Mouse (Mus musculus) hindbrain, embryonic 15.5 days (tissue): Measurements from ENCODE around the gene Zxdc. TPM values are rescaled to one million over a fixed set of nuclear protein-coding genes. Genes with fewer than 3 reads are reported as not detected.

ENCODE experiments used
- ATAC-seq: fragments of 200-750 bp; cut with Nextera tagmentation; 2 replicates; pipeline ENCODE4 v1.8.0; 2017; ENCODE audit warnings: low read depth, moderate number of reproducible peaks, moderate TSS enrichment; ENCODE audit not compliant: low FRiP score
- H3K27ac ChIP-seq: fragments of 300-500 bp; sonication (generic); replicated peaks from 2 replicates; pipeline ENCODE4 v1.5.1; 2015; ENCODE audit warnings: mild to moderate bottlenecking, inconsistent platforms
- H3K27me3 ChIP-seq: fragments of 300-500 bp; sonication (generic); 2 replicates; pipeline ENCODE4 v1.6.1; 2015; ENCODE audit warnings: control low read depth, inconsistent platforms
- H3K36me3 ChIP-seq: fragments of 300-500 bp; sonication (generic); 2 replicates; pipeline ENCODE4 v1.6.1; 2015; ENCODE audit warnings: control low read depth, inconsistent platforms
- H3K4me1 ChIP-seq: fragments of 300-500 bp; sonication (generic); replicated peaks from 2 replicates; pipeline ENCODE4 v1.6.1; 2015; ENCODE audit warnings: control low read depth, inconsistent platforms
- H3K4me2 ChIP-seq: fragments of 300-500 bp; sonication (generic); 2 replicates; pipeline ENCODE4 v1.6.1; 2015; ENCODE audit warnings: moderate library complexity, mild to moderate bottlenecking, inconsistent platforms
- H3K4me3 ChIP-seq: fragments of 300-500 bp; sonication (generic); 2 replicates; pipeline ENCODE4 v1.5.1; 2015; ENCODE audit warnings: mild to moderate bottlenecking, inconsistent platforms
- H3K9ac ChIP-seq: fragments of 300-500 bp; sonication (generic); 2 replicates; pipeline ENCODE4 v1.6.1; 2015; ENCODE audit warnings: inconsistent platforms
- H3K9me3 ChIP-seq: fragments of 300-500 bp; sonication (generic); 2 replicates; pipeline ENCODE4 v1.6.1; 2016; ENCODE audit warnings: control low read depth, inconsistent platforms
- WGBS: fragments of 180-500 bp; shearing (Covaris S2); methylation state at CpG from one replicate; pipeline ENCODE4 v1.1.7; 2015; 5-methylcytosine and 5-hydroxymethylcytosine counted together
- polyA plus RNA-seq: library from polyadenylated mRNA; unstranded; fragments of >200 nt; fragmentation: Nextera tagmentation; extraction: Ambion mirVana; gene quantifications from 2 replicates; pipeline ENCODE4 v1.2.1, GENCODE M21; 2015

The Zxdc gene
- 9.8 and 11.2 TPM in 2 replicates for polyA plus RNA-seq

GRCm38 (mm10) chr6:90368976-90369724 lies at the start of gene Zxdc:
Zxdc (plus strand) TSS chr6:90369492.
- H3K9ac ChIP-seq, result peak within 1 kb of the TSS; percentile 87
- peak within 1 kb of the TSS; percentile 96 for H3K4me2 ChIP-seq
- H3K27me3 ChIP-seq, result no peaks in the 10 kb centered on the region
- H3K4me3 ChIP-seq, result peak within 1 kb of the TSS; percentile 83
- peak within 1 kb of the TSS; percentile 87 for H3K27ac ChIP-seq
- WGBS, result 5% methylated on average over 41 of the region's 41 CpGs
- peak; percentile 98 for ATAC-seq
- H3K4me1 ChIP-seq, result peaks cover 25% of the 10 kb centered on the region
- no peaks in the 10 kb centered on the region for H3K9me3 ChIP-seq
- H3K36me3 ChIP-seq, result peaks cover 7% of the 10 kb centered on the region

GRCm38 (mm10) chr6:90320429-90320828 lies 48.9 kb upstream of the Zxdc start:
- H3K36me3 ChIP-seq, result no peaks in the 10 kb centered on the region
- no peak for ATAC-seq

GRCm38 (mm10) chr6:90321811-90322210 lies 47.5 kb upstream of the Zxdc start:
- H3K4me1 ChIP-seq, result peaks cover 5% of the 10 kb centered on the region; the same call in 1 of the 2 replicates
- WGBS, result 56% methylated on average over 4 of the region's 4 CpGs
- H3K9me3 ChIP-seq, result no peaks in the 10 kb centered on the region
- no peak overlapping the region for H3K4me3 ChIP-seq
- H3K27ac ChIP-seq, result no peak overlapping the region
- H3K36me3 ChIP-seq, result no peaks in the 10 kb centered on the region
- H3K27me3 ChIP-seq, result no peaks in the 10 kb centered on the region
- H3K4me2 ChIP-seq, result no peak overlapping the region
- no peak for ATAC-seq
- no peak overlapping the region for H3K9ac ChIP-seq

More at GRCm38 (mm10) chr6:90320429-90320828, 48.9 kb upstream of the Zxdc start:
- Histone ChIP-seq H3K27ac (no peak overlapping the region), H3K4me2 (no peak overlapping the region), H3K4me1 (peaks cover 5% of the 10 kb centered on the region; the same call in 1 of the 2 replicates), H3K4me3 (no peak overlapping the region), H3K9me3 (no peaks in the 10 kb centered on the region), H3K9ac (no peak overlapping the region), H3K27me3 (no peaks in the 10 kb centered on the region)
- 88% methylated on average over 5 of the region's 5 CpGs for WGBS

GRCm38 (mm10) chr6:90324026-90324425 lies 45.3 kb upstream of the Zxdc start:
- no peaks in the 10 kb centered on the region for H3K27me3 ChIP-seq
- no peak overlapping the region for H3K4me3 ChIP-seq
- no peak overlapping the region for H3K4me2 ChIP-seq
- H3K4me1 ChIP-seq, result peaks cover 5% of the 10 kb centered on the region; the same call in 1 of the 2 replicates
- ATAC-seq, result 0 out of 2 replicates have a peak, but pooled peaks have one; percentile 27
- H3K9ac ChIP-seq, result no peak overlapping the region
- 58% methylated on average over 3 of the region's 3 CpGs for WGBS
- no peaks in the 10 kb centered on the region for H3K9me3 ChIP-seq
- H3K36me3 ChIP-seq, result no peaks in the 10 kb centered on the region
- no peak overlapping the region for H3K27ac ChIP-seq

- no peak overlapping the region for H3K27ac ChIP-seq
- 72% methylated on average over 3 of the region's 3 CpGs for WGBS
- H3K4me2 ChIP-seq, result no peak overlapping the region
- H3K4me1 ChIP-seq, result peaks cover 5% of the 10 kb centered on the region; the same call in 1 of the 2 replicates
- ATAC-seq, result no peak
- no peaks in the 10 kb centered on the region for H3K9me3 ChIP-seq
- H3K36me3 ChIP-seq, result no peaks in the 10 kb centered on the region
- H3K4me3 ChIP-seq, result no peak overlapping the region
- H3K9ac ChIP-seq, result no peak overlapping the region
- no peaks in the 10 kb centered on the region for H3K27me3 ChIP-seq
These were observed 44.8 kb upstream of the Zxdc start for GRCm38 (mm10) chr6:90324463-90324862.

GRCm38 (mm10) chr6:90324991-90325390 lies 44.3 kb upstream of the Zxdc start, which contains the start of gene Chst13:
Chst13 (minus strand) TSS chr6:90325185.
- peak within 1 kb of the TSS; percentile 6; the same call in 1 of the 2 replicates for H3K4me3 ChIP-seq

GRCm38 (mm10) chr6:90327670-90328069 lies 41.6 kb upstream of the Zxdc start:
- Histone ChIP-seq H3K36me3 (no peaks in the 10 kb centered on the region), H3K27ac (no peak overlapping the region), H3K9ac (no peak overlapping the region), H3K4me1 (peaks cover 7% of the 10 kb centered on the region; the same call in 1 of the 2 replicates), H3K27me3 (no peaks in the 10 kb centered on the region), H3K4me2 (no peak overlapping the region), H3K4me3 (no peak overlapping the region), H3K9me3 (no peaks in the 10 kb centered on the region)
- WGBS, result 26% methylated on average over 6 of the region's 6 CpGs
- no peak for ATAC-seq

More at GRCm38 (mm10) chr6:90324991-90325390, 44.3 kb upstream of the Zxdc start, which contains the start of gene Chst13:
- H3K4me1 ChIP-seq, result peaks cover 6% of the 10 kb centered on the region; the same call in 1 of the 2 replicates
- no peak within 1 kb of the TSS for H3K9ac ChIP-seq
- ATAC-seq, result no peak
- H3K9me3 ChIP-seq, result no peaks in the 10 kb centered on the region
- H3K27ac ChIP-seq, result no peak within 1 kb of the TSS
- H3K27me3 ChIP-seq, result no peaks in the 10 kb centered on the region
- peak within 1 kb of the TSS; percentile 46 for H3K4me2 ChIP-seq
- H3K36me3 ChIP-seq, result no peaks in the 10 kb centered on the region
- 4% methylated on average over 22 of the region's 22 CpGs for WGBS

- peak; percentile 75; the same call in 1 of the 2 replicates for ATAC-seq
- no peaks in the 10 kb centered on the region for H3K9me3 ChIP-seq
- no peaks in the 10 kb centered on the region for H3K36me3 ChIP-seq
- H3K9ac ChIP-seq, result no peak overlapping the region
- 8% methylated on average over 1 of the region's 1 CpGs for WGBS
- H3K27me3 ChIP-seq, result no peaks in the 10 kb centered on the region
- peaks cover 5% of the 10 kb centered on the region; the same call in 1 of the 2 replicates for H3K4me1 ChIP-seq
- no peak overlapping the region for H3K4me3 ChIP-seq
- H3K4me2 ChIP-seq, result no peak overlapping the region
- H3K27ac ChIP-seq, result no peak overlapping the region
These were observed 39.3 kb upstream of the Zxdc start for GRCm38 (mm10) chr6:90329953-90330352.

GRCm38 (mm10) chr6:90332561-90333425 lies 36.5 kb upstream of the Zxdc start, which contains the start of gene Uroc1:
Uroc1 (plus strand) TSS chr6:90333284.
- H3K27me3 ChIP-seq, result no peaks in the 10 kb centered on the region
- no peaks in the 10 kb centered on the region for H3K36me3 ChIP-seq
- H3K4me1 ChIP-seq, result 0 out of 2 replicates have a peak, but pooled peaks cover 3% of the 10 kb centered on the region
- no peak for ATAC-seq
- H3K27ac ChIP-seq, result no peak within 1 kb of the TSS
- no peaks in the 10 kb centered on the region for H3K9me3 ChIP-seq
- H3K4me3 ChIP-seq, result no peak within 1 kb of the TSS
- WGBS, result 83% methylated on average over 7 of the region's 7 CpGs
- H3K9ac ChIP-seq, result no peak within 1 kb of the TSS
- H3K4me2 ChIP-seq, result no peak within 1 kb of the TSS

GRCm38 (mm10) chr6:90334244-90334643 lies 35.0 kb upstream of the Zxdc start:
- Histone ChIP-seq H3K4me2 (no peak overlapping the region), H3K27me3 (no peaks in the 10 kb centered on the region), H3K4me1 (0 out of 2 replicates have a peak, but pooled peaks cover 3% of the 10 kb centered on the region), H3K9me3 (no peaks in the 10 kb centered on the region), H3K4me3 (no peak overlapping the region), H3K36me3 (no peaks in the 10 kb centered on the region), H3K27ac (no peak overlapping the region), H3K9ac (no peak overlapping the region)
- 87% methylated on average over 3 of the region's 3 CpGs for WGBS
- no peak for ATAC-seq

GRCm38 (mm10) chr6:90342343-90342742 lies 26.9 kb upstream of the Zxdc start:
- WGBS, result 87% methylated on average over 2 of the region's 2 CpGs
- Histone ChIP-seq H3K4me2 (no peak overlapping the region), H3K27ac (no peak overlapping the region), H3K27me3 (no peaks in the 10 kb centered on the region), H3K9ac (no peak overlapping the region), H3K36me3 (no peaks in the 10 kb centered on the region), H3K4me3 (no peak overlapping the region), H3K9me3 (no peaks in the 10 kb centered on the region), H3K4me1 (no peaks in the 10 kb centered on the region)
- no peak for ATAC-seq
